Mouse (Mus musculus): ENCODE results near the gene Gm42957.

DNA sequence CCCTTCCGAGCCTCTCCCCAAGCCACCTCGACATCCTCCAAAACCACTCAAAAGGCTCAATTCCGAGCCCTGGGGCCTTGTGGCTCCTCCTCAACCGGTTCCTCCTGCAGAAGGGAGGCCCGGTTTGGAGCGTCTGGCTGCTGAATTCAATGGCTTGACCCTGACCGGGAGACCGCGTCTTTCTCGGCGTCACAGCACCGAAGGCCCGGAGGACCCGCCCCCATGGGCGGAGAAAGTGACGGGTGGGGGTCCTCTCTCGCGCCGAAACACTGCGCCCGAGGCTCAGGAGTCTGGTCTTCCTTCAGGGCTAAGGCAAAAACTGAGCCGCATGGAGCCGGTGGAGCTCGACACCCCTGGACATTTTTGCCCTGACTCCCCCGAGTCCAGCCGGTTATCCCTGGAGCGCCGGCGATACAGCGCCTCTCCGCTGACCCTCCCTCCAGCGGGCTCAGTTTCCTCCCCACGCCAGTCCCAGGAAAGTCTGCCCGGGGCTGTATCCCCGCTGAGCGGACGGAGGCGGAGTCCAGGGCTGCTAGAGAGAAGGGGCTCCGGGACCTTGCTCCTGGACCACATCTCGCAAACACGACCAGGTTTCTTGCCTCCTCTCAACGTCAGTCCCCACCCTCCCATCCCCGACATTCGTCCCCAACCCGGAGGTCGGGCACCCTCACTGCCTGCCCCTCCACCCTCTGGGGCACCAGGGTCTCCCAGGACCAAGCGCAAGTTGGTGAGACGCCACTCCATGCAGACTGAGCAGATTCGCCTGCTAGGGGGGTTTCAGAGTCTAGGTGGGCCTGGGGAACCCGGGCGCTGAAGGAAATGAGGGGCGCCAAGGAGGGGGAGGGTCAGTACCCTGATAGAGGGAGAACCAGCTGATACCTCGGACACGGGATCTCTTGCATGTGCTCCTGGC is 36.9 kb upstream of the Gm42957 start:
- TF ChIP-seq POLR2A (IDR thresholded peaks at IDR 0.05; ENCODE audit: control insufficient read depth, extremely low read depth, insufficient read depth, low read length, poor library complexity) (no peak), CTCF (IDR thresholded peaks at IDR 0.05; ENCODE audit: borderline replicate concordance, control insufficient read depth, extremely low read depth, insufficient read depth, low read length, poor library complexity) (no peak)
